Mouse (Mus musculus) heart, postnatal 0 days (tissue): ENCODE measurements around the gene Meis2. TPM values are rescaled to one million over a fixed set of nuclear protein-coding genes. Genes with fewer than 3 reads are reported as not detected.

Source experiments
- ATAC-seq: fragments of 200-750 bp; cut with Nextera tagmentation; 2 replicates; pipeline ENCODE4 v1.8.0; 2017; ENCODE audit warnings: low read depth, moderate number of reproducible peaks, moderate library complexity; ENCODE audit not compliant: insufficient read depth
- DNase-seq: peaks from one replicate; pipeline ENCODE4 v3.0.0-alpha.2; 2016; ENCODE audit warnings: low spot score
- H3K27ac ChIP-seq: fragments of 300-500 bp; sonication (generic); 2 replicates; pipeline ENCODE4 v1.5.1; 2014; ENCODE audit warnings: low read depth, mild to moderate bottlenecking
- H3K27me3 ChIP-seq: fragments of 300-500 bp; sonication (generic); 2 replicates; pipeline ENCODE4 v1.6.1; 2014; ENCODE audit warnings: low read length, mixed read lengths; ENCODE audit not compliant: control insufficient read depth, insufficient read depth
- H3K36me3 ChIP-seq: fragments of 300-500 bp; sonication (generic); replicated peaks from 2 replicates; pipeline ENCODE4 v1.6.1; 2014; ENCODE audit warnings: low read length, mixed read lengths; ENCODE audit not compliant: control insufficient read depth, insufficient read depth
- H3K4me1 ChIP-seq: fragments of 300-500 bp; sonication (generic); 2 replicates; pipeline ENCODE4 v1.6.1; 2014; ENCODE audit warnings: antibody characterized with exemption; ENCODE audit not compliant: control insufficient read depth, insufficient read depth
- H3K4me2 ChIP-seq: fragments of 300-500 bp; sonication (generic); 2 replicates; pipeline ENCODE4 v1.6.1; 2014; ENCODE audit warnings: low read depth, mild to moderate bottlenecking, low read length, moderate library complexity
- H3K4me3 ChIP-seq: fragments of 300-500 bp; sonication (generic); 2 replicates; pipeline ENCODE4 v1.5.1; 2014; ENCODE audit warnings: low read depth, low read length
- H3K9ac ChIP-seq: fragments of 300-500 bp; sonication (generic); replicated peaks from 2 replicates; pipeline ENCODE4 v1.6.1; 2014; ENCODE audit warnings: low read depth, low read length, mixed read lengths
- H3K9me3 ChIP-seq: fragments of 300-500 bp; sonication (generic); replicated peaks from 2 replicates; pipeline ENCODE4 v1.6.1; 2016; ENCODE audit warnings: low read length; ENCODE audit not compliant: control insufficient read depth
- CTCF ChIP-seq: IDR thresholded peaks from 2 replicates; pipeline ENCODE4 v1.5.1; 2016; ENCODE audit warnings: antibody characterized with exemption, control low read depth, low read depth
- EP300 ChIP-seq: IDR thresholded peaks from 2 replicates; pipeline ENCODE4 v1.6.1; 2016; ENCODE audit warnings: antibody characterized with exemption, low read depth
- WGBS: fragments of 180-500 bp; shearing (Covaris S2); extraction: QIAGEN DNeasy Blood & Tissue Kit; methylation state at CpG from one replicate; pipeline ENCODE4 v1.1.7; 2014; 5-methylcytosine and 5-hydroxymethylcytosine counted together
- polyA plus RNA-seq: library from polyadenylated mRNA; unstranded; fragments of >200 nt; fragmentation: Nextera tagmentation; extraction: Ambion mirVana; gene quantifications from 2 replicates; pipeline ENCODE4 v1.2.1, GENCODE M21; 2015
- total RNA-seq: library from RNA; depleted of rRNA; stranded (reverse); fragments of >200 nt; gene quantifications from 2 replicates; pipeline ENCODE4 v1.2.3, GENCODE M21; 2014; ENCODE audit warnings: low replicate concordance

The Meis2 gene
- total and polyA plus RNA-seq, 2 experiments from 2014 or later, result 15.4 to 42.2 TPM

DNA sequence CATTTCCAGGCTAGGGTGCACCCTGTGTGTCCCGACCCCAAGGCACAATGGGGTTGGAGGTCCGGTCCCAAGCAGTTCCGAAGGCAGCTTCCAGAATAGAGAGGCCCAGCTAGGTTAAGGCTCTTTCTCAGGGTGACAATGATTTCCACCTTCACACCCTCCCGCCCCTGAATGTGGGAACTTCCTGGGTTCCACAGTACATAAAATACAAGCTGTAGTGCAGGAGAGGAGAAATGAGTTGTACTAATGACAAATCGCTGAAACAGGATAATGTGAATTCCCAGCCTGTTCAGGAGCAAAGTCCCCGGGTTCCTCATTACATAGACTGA, 46.2 kb downstream of the Meis2 start:
- no peaks in the 10 kb centered on the region for H3K9me3 ChIP-seq
- no peak overlapping the region for H3K9ac ChIP-seq
- no peak for DNase-seq
- no peaks in the 10 kb centered on the region for H3K27me3 ChIP-seq
- H3K27ac ChIP-seq, result no peak overlapping the region
- H3K36me3 ChIP-seq, result no peaks in the 10 kb centered on the region
- no peak for ATAC-seq
- no peak overlapping the region for H3K4me3 ChIP-seq
- WGBS, result 85% methylated on average over 6 of the region's 6 CpGs
- H3K4me2 ChIP-seq, result no peak overlapping the region
- TF ChIP-seq CTCF (no peak), EP300 (no peak)
- peaks cover 26% of the 10 kb centered on the region for H3K4me1 ChIP-seq

DNA sequence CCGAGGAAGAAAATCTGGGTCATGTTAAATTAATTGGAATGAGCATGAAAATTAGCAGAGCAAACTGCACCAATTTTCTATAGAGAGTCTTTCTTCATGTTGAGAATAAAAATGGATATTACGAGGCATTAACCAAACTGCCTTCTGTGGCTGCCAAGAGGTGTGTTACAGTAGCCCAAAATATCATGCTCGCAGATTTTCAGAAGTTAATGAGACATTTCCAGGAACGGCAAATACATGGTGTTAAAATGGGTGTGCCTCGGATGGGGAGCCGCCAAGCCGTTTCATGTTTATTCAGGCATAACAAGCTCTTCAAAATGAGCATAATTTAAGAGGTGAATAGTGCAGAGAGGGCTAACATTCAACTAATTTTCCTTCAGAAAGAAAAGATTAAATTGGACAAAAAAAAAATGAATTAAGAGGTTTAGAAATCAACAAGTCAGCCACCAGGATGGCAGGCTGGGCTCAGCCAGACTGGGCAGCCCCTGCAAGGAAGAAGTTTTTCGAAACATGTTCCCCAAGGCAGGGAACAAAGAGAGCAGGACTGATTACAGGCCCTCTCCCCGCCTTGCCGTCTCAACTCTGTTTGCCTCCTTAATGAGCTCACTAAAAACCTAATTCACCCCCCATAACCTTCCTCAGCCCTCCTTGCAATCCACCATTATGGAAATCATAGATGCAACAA, 46.7 kb downstream of the Meis2 start:
- TF ChIP-seq EP300, result no peak
- TF ChIP-seq CTCF, result no peak
- no peak overlapping the region for H3K27ac ChIP-seq
- H3K4me3 ChIP-seq, result no peak overlapping the region
- 84% methylated on average over 10 of the region's 10 CpGs for WGBS
- H3K36me3 ChIP-seq, result 0 out of 2 replicates have a peak, but pooled peaks cover 1% of the 10 kb centered on the region
- H3K4me1 ChIP-seq, result peaks cover 26% of the 10 kb centered on the region
- H3K9ac ChIP-seq, result no peak overlapping the region
- DNase-seq (no peak), ATAC-seq (no peak)
- no peaks in the 10 kb centered on the region for H3K9me3 ChIP-seq
- H3K27me3 ChIP-seq, result no peaks in the 10 kb centered on the region
- no peak overlapping the region for H3K4me2 ChIP-seq

DNA sequence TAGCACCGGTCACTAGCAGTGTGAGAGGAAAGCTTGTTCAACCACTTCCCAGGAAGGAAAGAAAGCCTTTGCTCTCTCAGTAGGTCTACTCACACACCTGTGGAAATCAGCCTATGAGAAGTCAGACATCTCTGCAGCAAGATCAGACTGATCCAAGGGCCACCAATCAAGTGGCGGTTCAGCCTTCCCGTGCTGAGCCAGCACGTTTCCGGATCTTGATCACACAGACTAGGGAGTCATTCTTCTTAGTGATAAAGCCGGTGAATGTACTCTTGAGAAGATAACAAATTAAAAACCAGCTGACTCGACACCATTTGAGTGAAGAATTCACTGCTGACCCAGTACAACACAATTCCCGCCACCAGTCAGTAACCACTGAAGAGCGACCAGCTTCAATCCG, 50.1 kb downstream of the Meis2 start:
- Histone ChIP-seq H3K4me3 (no peak overlapping the region), H3K4me2 (no peak overlapping the region), H3K27ac (no peak overlapping the region), H3K4me1 (peaks cover 5% of the 10 kb centered on the region; the same call in 1 of the 2 replicates), H3K9ac (no peak overlapping the region), H3K9me3 (no peaks in the 10 kb centered on the region), H3K36me3 (0 out of 2 replicates have a peak, but pooled peaks cover 3% of the 10 kb centered on the region), H3K27me3 (no peaks in the 10 kb centered on the region)
- WGBS, result 54% methylated on average over 10 of the region's 10 CpGs
- ATAC-seq, result no peak
- no peak for TF ChIP-seq CTCF
- no peak for TF ChIP-seq EP300
- DNase-seq, result no peak

DNA sequence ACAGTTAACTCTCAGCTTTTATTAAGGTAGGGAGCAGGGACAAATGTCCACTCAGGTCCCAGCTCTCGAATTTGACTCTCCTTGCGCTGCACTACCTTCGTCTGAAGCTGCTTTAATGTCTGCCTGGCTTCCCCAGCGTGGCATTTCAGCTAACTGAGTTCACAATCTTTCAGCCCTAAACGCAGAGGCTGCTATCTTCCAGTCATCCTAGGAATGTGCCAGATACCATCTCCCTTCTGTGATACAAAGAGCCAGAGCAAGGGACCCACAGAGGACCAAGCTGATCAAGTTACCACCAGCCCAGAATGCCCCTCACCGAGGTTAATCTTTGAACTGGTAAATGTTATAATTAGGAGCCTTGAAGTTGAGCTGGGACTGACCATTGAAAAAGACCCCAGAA, 55.2 kb downstream of the Meis2 start:
- Histone ChIP-seq H3K27ac (no peak overlapping the region), H3K27me3 (no peaks in the 10 kb centered on the region), H3K4me1 (0 out of 2 replicates have a peak, but pooled peaks cover 4% of the 10 kb centered on the region), H3K9me3 (no peaks in the 10 kb centered on the region), H3K4me3 (no peak overlapping the region), H3K9ac (no peak overlapping the region), H3K36me3 (0 out of 2 replicates have a peak, but pooled peaks cover 3% of the 10 kb centered on the region), H3K4me2 (no peak overlapping the region)
- ATAC-seq (no peak), DNase-seq (no peak)
- WGBS, result 36% methylated on average over 6 of the region's 6 CpGs
- TF ChIP-seq EP300 (no peak), CTCF (no peak)

DNA sequence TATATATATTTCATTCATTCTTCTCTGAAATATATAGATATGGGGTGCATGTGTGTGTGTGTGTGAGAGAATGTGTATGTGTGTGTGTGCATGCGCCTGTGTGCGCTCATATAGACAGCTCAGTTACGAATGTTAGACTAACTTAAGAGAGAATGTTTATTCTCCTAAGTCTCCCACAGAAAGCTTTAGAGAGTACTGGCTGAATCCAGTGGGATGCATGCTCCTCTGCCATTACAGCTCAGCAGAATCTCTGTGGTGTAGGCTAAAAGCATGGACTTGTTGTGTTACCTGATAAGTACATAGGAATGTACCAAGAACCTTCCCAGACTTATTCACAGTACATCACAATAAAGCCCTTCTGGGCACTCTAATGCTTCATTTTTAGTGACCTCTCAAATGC, 55.6 kb downstream of the Meis2 start:
- H3K36me3 ChIP-seq, result 0 out of 2 replicates have a peak, but pooled peaks cover 3% of the 10 kb centered on the region
- H3K4me3 ChIP-seq, result no peak overlapping the region
- no peaks in the 10 kb centered on the region for H3K27me3 ChIP-seq
- H3K9ac ChIP-seq, result no peak overlapping the region
- no peak overlapping the region for H3K4me2 ChIP-seq
- ATAC-seq, result no peak
- 92% methylated on average over 3 of the region's 3 CpGs for WGBS
- TF ChIP-seq CTCF, result no peak
- no peak for TF ChIP-seq EP300
- H3K9me3 ChIP-seq, result no peaks in the 10 kb centered on the region
- H3K4me1 ChIP-seq, result 0 out of 2 replicates have a peak, but pooled peaks cover 4% of the 10 kb centered on the region
- DNase-seq, result no peak
- no peak overlapping the region for H3K27ac ChIP-seq
